Mouse (Mus musculus): Measurements from ENCODE around the gene Dexi.

GRCm38 (mm10) chr16:10467391-10468107, 75.3 kb downstream of the Dexi start:
- TF ChIP-seq CTCF (IDR thresholded peaks at IDR 0.05; ENCODE audit: low read depth, low read length) (no peak), TAL1 (conservative IDR thresholded peaks at IDR 0.05; ENCODE audit: low read depth, low read length) (no peak), GATA2 (IDR thresholded peaks at IDR 0.05; ENCODE audit: borderline replicate concordance, low read depth, low read length) (no peak), GATA1 (IDR thresholded peaks at IDR 0.05; ENCODE audit: borderline replicate concordance, low read length) (no peak), POLR2AphosphoS5 (IDR thresholded peaks at IDR 0.05; ENCODE audit: insufficient replicate concordance, low read depth, low read length) (no peak)

Data from G1E (cell line).